Mouse (Mus musculus) adrenal gland, postnatal 36 days (tissue): Measurements from ENCODE around the gene Olfr1242. TPM values are rescaled to one million over a fixed set of nuclear protein-coding genes. Genes with fewer than 3 reads are reported as not detected.

Experiments
- DNase-seq, 2 experiments: peaks; one replicate each; pipeline ENCODE4 v3.0.0; 2021; ENCODE audit warnings: mixed read lengths in 1 of 2
- long read RNA-seq, 2 experiments: library from polyadenylated mRNA; stranded (forward); transcript quantifications; one replicate each; pipeline ENCODE4 v2.0.0; 2021; ENCODE audit warnings: borderline sequencing depth in 2 of 2
- total RNA-seq, 2 experiments: library from RNA; stranded (reverse); gene quantifications; 2 replicates each; pipeline ENCODE4 v1.2.3; 2021

Olfr1242 gene
- total RNA-seq, result not detected
- long read RNA-seq, experiment 1, result 0 reads
- long read RNA-seq, experiment 2, result 0 reads

DNA sequence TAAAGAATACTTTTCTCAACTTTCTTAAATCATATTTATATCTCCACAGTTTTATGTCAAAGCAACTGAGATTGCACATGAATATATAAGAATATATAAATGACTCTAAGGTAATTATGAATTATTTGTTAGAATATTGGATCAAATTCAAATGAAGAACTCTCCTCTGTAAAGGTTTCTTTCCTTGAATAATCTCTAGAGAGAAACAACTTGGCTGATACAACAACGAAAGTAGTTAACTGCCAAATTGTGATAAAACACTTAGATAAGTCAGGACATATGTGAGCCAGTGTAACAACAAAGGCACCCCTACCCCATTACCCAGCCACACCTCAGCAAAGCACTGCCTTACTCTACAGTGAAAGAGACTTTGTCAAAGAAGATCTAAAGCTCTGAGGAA lies at the start of gene Olfr1242:
TSS of gene Olfr1242 (minus strand) at position 101 of the 400 bp plus-strand sequence.
- no peak for DNase-seq

DNA sequence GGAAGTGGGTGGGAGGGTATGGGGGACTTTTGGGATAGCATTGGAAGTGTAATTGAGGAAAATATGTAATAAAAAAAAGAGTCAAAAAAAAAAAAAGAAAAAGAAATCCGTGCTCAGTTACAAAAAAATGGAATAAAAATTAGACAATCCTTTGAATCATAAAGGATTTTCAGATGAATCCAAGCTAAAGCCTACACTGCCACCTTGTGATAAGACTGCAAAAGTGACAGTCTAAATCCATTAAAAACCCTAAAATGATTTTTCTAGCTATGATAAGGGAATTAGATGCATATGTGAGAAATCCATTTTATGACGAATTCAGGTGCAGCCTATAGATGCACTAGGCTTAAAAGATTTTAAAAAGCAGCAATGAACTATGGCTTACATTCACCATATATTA lies 46.4 kb upstream of the Olfr1242 start:
- DNase-seq, result no peak

DNA sequence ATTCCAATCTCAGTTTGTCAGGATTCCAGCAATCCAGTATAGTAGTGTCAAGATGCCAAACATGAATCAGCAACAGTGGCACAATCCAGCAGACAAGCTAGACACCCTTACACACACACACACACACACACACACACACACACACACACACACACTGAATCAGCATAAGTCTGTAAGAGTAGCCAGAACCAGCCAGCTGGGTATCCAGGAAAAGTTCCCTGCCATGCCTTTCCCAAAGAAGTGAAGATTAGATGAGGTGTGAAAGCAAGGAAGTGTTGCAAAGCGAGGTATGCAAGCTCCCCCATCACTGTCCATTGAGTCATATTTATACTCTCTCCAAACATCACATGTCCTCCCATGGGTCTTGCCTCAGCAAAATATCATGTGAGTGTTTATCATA lies 41.8 kb upstream of the Olfr1242 start:
- no peak for DNase-seq

DNA sequence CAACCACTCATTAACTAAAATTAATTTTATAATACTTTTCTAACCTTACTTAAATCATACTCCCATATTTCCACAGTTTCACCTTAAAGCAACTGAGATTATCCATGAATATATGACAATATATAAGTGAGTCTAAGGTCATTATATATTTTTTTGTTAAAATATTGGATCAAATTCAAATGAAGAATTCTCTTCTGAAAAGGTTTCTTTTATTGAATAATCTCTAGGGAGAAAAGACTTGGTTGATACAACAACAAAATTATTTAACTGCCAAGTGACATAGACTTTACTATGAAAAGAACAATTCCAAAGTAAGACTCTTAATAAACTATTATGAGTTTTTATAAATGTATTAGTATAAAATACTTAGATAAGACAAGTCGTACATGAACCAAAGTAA lies 33.3 kb upstream of the Olfr1242 start, which contains the start of gene Olfr1243:
TSS of gene Olfr1243 (minus strand) at position 101 of the 400 bp plus-strand sequence.
- no peak for DNase-seq

DNA sequence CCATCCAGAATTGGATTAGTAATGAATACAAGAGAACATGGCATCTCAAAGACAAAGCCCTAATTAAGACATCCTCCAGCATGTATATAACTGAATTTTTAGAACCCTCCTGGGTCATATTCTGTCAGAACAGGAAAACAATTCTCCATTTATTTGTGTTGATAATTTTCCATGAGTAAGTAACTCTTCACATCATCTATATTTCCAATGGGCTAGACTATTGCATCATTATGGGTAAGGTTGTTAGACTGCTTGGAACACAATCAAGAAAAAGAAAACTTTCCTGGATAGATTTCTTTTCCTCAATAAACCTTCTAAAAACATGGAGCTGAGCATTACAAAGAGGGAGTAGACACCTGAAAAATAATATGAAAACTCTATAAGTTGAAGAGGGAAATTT lies 11.1 kb downstream of the Olfr1242 start, which contains the start of gene Olfr1241:
TSS of gene Olfr1241 (minus strand) at position 101 of the 400 bp plus-strand sequence.
- no peak for DNase-seq

DNA sequence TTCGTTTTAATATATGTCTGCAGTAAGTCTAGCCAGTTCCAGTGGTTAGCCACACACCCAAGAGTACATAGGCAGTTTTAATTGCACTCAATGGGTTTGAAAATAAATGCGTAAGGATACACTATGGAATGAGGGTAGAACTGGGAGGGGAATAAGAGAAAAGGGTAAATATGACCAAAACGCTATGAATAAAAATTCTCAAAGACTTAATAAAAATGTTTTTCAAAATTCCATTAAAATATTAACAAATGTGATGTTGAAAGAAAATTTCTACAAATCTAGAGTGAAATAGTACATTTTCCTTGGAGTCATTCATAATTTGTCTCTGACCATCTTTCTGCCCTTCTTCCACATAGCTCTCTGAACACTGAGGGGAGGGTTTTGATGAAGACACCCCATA lies 55.2 kb downstream of the Olfr1242 start, which contains the start of gene Olfr1240:
TSS of gene Olfr1240 (minus strand) at position 101 of the 400 bp plus-strand sequence.
- DNase-seq, result no peak

Other genes with a start within 250 kb of the Olfr1242 start
- gene Olfr1228, start 244.3 kb downstream of the Olfr1242 start, total RNA-seq, result not detected
- not detected for gene Olfr1229, start 210.3 kb downstream of the Olfr1242 start, total RNA-seq
- gene Olfr1230, start 201.1 kb downstream of the Olfr1242 start, total RNA-seq, result not detected
- gene Olfr1231, start 191.3 kb downstream of the Olfr1242 start, total RNA-seq, result not detected
- gene Olfr1232, start 168.7 kb downstream of the Olfr1242 start, total RNA-seq, result not detected
- gene Olfr1233, start 155.9 kb downstream of the Olfr1242 start, total RNA-seq, result not detected
- not detected for gene Olfr1234, start 133.5 kb downstream of the Olfr1242 start, total RNA-seq
- not detected for gene Olfr1238, start 88.7 kb downstream of the Olfr1242 start, total RNA-seq
- not detected for gene Olfr1239, start 77.9 kb downstream of the Olfr1242 start, total RNA-seq
- not detected for gene Olfr1240, start 55.3 kb downstream of the Olfr1242 start, total RNA-seq
- not detected for gene Olfr1241, start 11.2 kb downstream of the Olfr1242 start, total RNA-seq
- not detected for gene Olfr1243, start 33.2 kb upstream of the Olfr1242 start, total RNA-seq
- not detected for gene Olfr1245, start 80.1 kb upstream of the Olfr1242 start, total RNA-seq
- gene Olfr1246, start 94.8 kb upstream of the Olfr1242 start, total RNA-seq, result not detected
- gene Olfr1247, start 115.8 kb upstream of the Olfr1242 start, total RNA-seq, result not detected
- not detected for gene Olfr1248, start 119.9 kb upstream of the Olfr1242 start, total RNA-seq
- not detected for gene Olfr1249, start 136.6 kb upstream of the Olfr1242 start, total RNA-seq
- not detected for gene Olfr1250, start 163.1 kb upstream of the Olfr1242 start, total RNA-seq
- gene Olfr1251, start 173.6 kb upstream of the Olfr1242 start, total RNA-seq, result not detected
- gene Olfr1252, start 226.7 kb upstream of the Olfr1242 start, total RNA-seq, result not detected